Mouse (Mus musculus) stomach, embryonic 15.5 days (tissue): ENCODE data around the gene Rgl3. TPM values are rescaled to one million over a fixed set of nuclear protein-coding genes. Genes with fewer than 3 reads are reported as not detected.

ENCODE experiments used
- ATAC-seq: fragments of 200-750 bp; cut with Nextera tagmentation; 2 replicates; pipeline ENCODE4 v1.8.0; 2017; ENCODE audit warnings: low read depth, moderate number of reproducible peaks, moderate TSS enrichment; ENCODE audit not compliant: insufficient read depth, low FRiP score
- H3K27ac ChIP-seq: fragments of 300-500 bp; sonication (generic); 2 replicates; pipeline ENCODE4 v1.5.1; 2015; ENCODE audit warnings: mild to moderate bottlenecking, inconsistent platforms
- H3K27me3 ChIP-seq: fragments of 300-500 bp; sonication (generic); replicated peaks from 2 replicates; pipeline ENCODE4 v1.6.1; 2015; ENCODE audit warnings: inconsistent platforms
- H3K36me3 ChIP-seq: fragments of 300-500 bp; sonication (generic); 2 replicates; pipeline ENCODE4 v1.6.1; 2015; ENCODE audit warnings: inconsistent platforms
- H3K4me1 ChIP-seq: fragments of 300-500 bp; sonication (generic); 2 replicates; pipeline ENCODE4 v1.6.1; 2015; ENCODE audit warnings: inconsistent platforms
- H3K4me2 ChIP-seq: fragments of 300-500 bp; sonication (generic); 2 replicates; pipeline ENCODE4 v1.6.1; 2015; ENCODE audit warnings: mild to moderate bottlenecking, inconsistent platforms
- H3K4me3 ChIP-seq: fragments of 300-500 bp; sonication (generic); replicated peaks from 2 replicates; pipeline ENCODE4 v1.5.1; 2015; ENCODE audit warnings: inconsistent platforms
- H3K9ac ChIP-seq: fragments of 300-500 bp; sonication (generic); 2 replicates; pipeline ENCODE4 v1.6.1; 2015; ENCODE audit warnings: inconsistent platforms
- H3K9me3 ChIP-seq: fragments of 300-500 bp; sonication (generic); 2 replicates; pipeline ENCODE4 v1.6.1; 2016; ENCODE audit warnings: inconsistent platforms
- WGBS: fragments of 180-500 bp; shearing (Covaris S2); methylation state at CpG from one replicate; pipeline ENCODE4 v1.1.7; 2015; 5-methylcytosine and 5-hydroxymethylcytosine counted together
- polyA plus RNA-seq: library from polyadenylated mRNA; unstranded; fragments of >200 nt; fragmentation: Nextera tagmentation; extraction: Ambion mirVana; gene quantifications from 2 replicates; pipeline ENCODE4 v1.2.1, GENCODE M21; 2015

The Rgl3 gene
- polyA plus RNA-seq, 1 experiment from 2014 or later: 5.0 TPM

GRCm38 (mm10) chr9:22002194-22003162 is 13.2 kb upstream of the Rgl3 start, which contains the start of the genes Ccdc151 and Prkcsh:
Ccdc151 (minus strand) TSS chr9:22002634.
Prkcsh (plus strand) TSS chr9:22002806.
- peaks cover 20% of the 10 kb centered on the region; the same call in 1 of the 2 replicates for H3K36me3 ChIP-seq
- peak within 1 kb of the TSS; percentile 74 for H3K4me3 ChIP-seq
- WGBS: 7% methylated on average over 57 of the region's 57 CpGs
- H3K27me3 ChIP-seq: no peaks in the 10 kb centered on the region
- peak within 1 kb of the TSS; percentile 45; the same call in 1 of the 2 replicates for H3K9ac ChIP-seq
- peak within 1 kb of the TSS; percentile 84 for H3K4me2 ChIP-seq
- H3K9me3 ChIP-seq: no peaks in the 10 kb centered on the region
- peak; percentile 100 for ATAC-seq
- peaks cover 22% of the 10 kb centered on the region for H3K4me1 ChIP-seq
- peak within 1 kb of the TSS; percentile 63 for H3K27ac ChIP-seq

DNA sequence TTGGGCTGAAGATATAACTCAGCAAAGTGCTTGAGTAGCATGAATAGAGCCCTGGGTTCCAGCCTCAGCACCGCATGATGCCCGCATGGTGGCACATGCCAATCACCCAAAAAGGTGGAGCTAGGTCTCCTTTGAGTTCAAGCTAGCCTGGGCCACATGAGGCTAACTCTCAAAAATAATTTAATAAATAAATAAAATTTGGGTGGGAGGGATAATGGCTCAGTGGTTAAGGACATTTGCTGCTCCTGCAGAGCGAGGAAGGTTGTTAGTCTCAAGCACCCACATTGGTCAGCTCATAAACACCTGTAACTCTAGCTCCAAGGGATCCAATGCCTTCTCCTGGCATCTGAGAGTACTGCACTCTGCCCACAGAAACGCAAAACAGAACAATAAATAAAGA is 12.4 kb upstream of the Rgl3 start:
- H3K36me3 ChIP-seq: peaks cover 14% of the 10 kb centered on the region; the same call in 1 of the 2 replicates
- no peak for ATAC-seq
- no peaks in the 10 kb centered on the region for H3K27me3 ChIP-seq
- WGBS: 80% methylated on average over 4 of the region's 4 CpGs
- H3K27ac ChIP-seq: no peak overlapping the region
- peaks cover 22% of the 10 kb centered on the region for H3K4me1 ChIP-seq
- H3K9me3 ChIP-seq: no peaks in the 10 kb centered on the region
- H3K4me2 ChIP-seq: no peak overlapping the region
- no peak overlapping the region for H3K4me3 ChIP-seq
- H3K9ac ChIP-seq: no peak overlapping the region

DNA sequence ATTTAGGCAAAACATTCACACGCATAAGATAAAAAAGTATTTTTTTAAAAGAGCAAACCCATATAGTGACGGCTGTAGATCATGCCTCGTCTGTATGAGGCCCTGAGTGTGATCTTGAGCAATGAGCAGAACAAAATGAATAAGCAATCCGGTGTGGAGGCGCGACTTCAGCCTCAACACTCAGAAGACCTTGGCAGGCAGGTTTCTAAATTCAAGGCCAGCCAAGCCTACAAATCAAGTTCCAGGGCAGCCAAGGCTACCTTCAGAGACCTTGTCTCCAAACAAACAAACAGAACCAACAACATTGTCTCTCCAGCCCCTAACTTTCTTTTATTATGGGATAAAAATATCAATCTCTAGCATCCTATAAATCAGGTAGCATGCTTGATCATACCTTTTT is 11.1 kb upstream of the Rgl3 start:
- Histone ChIP-seq H3K27me3 (no peaks in the 10 kb centered on the region), H3K4me2 (no peak overlapping the region), H3K4me1 (peaks cover 22% of the 10 kb centered on the region), H3K36me3 (0 out of 2 replicates have a peak, but pooled peaks cover 8% of the 10 kb centered on the region), H3K27ac (no peak overlapping the region), H3K9me3 (no peaks in the 10 kb centered on the region), H3K9ac (no peak overlapping the region), H3K4me3 (no peak overlapping the region)
- WGBS: 90% methylated on average over 6 of the region's 6 CpGs
- ATAC-seq: no peak

DNA sequence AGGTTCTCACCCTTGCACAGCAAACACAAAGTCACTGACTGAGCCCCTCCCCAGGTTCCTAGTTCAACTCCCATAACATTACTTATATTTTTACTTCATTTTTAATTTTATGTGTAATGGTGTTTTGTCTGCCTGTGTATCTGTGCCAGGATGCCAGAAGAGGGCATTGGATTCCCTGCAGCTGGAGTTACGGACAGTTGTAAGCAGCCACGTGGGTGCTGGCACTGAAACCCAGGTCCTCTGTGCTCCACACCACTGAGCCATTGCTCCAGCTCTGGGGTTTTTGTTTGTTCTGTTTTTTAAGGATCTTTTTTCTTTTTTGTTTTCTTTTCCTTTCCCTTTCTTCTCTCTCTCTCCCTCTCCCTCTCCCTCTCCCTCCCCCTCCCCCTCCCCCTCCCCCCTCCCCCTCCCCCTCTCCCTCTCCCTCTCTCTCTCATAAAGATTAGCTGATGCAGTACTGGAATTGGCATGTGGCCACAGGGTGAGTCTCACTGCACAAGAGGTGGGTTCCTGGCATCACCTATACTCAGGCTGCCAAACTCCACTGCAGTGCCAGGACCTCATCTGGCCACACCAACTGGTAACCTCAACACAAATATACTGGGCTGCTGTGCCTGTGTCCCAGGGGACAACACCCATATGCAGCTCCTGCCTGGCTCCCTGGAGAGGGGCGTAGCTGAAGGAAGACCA is 7.1 kb upstream of the Rgl3 start:
- no peak overlapping the region for H3K4me3 ChIP-seq
- H3K4me2 ChIP-seq: no peak overlapping the region
- ATAC-seq: no peak
- peaks cover 10% of the 10 kb centered on the region for H3K27me3 ChIP-seq
- no peaks in the 10 kb centered on the region for H3K4me1 ChIP-seq
- 75% methylated on average over 3 of the region's 3 CpGs for WGBS
- H3K27ac ChIP-seq: no peak overlapping the region
- H3K9ac ChIP-seq: no peak overlapping the region
- no peaks in the 10 kb centered on the region for H3K36me3 ChIP-seq
- H3K9me3 ChIP-seq: no peaks in the 10 kb centered on the region

DNA sequence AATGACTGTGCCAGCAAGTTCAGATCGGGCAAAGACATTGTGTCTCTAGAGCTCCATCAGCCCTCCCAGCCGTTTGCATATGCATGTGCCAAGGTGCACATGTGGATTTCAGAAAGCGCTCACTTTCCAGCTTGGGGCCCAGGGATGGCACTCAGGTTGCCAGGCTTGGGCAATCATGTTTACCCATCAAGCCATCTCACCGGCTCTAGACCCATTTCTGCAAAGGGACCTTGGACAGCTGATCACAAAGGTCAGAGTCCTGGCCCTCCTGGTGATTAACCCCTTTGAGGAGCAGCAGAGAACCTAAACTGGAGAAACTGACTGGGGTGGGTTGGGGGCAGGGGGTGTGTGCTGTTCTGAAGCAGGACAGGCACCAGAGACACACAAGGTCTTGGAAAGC is 3.0 kb upstream of the Rgl3 start:
- Histone ChIP-seq H3K9me3 (no peaks in the 10 kb centered on the region), H3K9ac (no peak overlapping the region), H3K4me3 (no peak overlapping the region), H3K4me1 (peaks cover 24% of the 10 kb centered on the region), H3K27me3 (peaks cover 50% of the 10 kb centered on the region), H3K36me3 (no peaks in the 10 kb centered on the region), H3K27ac (no peak overlapping the region), H3K4me2 (no peak overlapping the region)
- 68% methylated on average over 4 of the region's 4 CpGs for WGBS
- no peak for ATAC-seq

- H3K4me3 ChIP-seq: peak overlapping the region; percentile 49
- H3K36me3 ChIP-seq: no peaks in the 10 kb centered on the region
- H3K4me1 ChIP-seq: peaks cover 24% of the 10 kb centered on the region
- H3K9ac ChIP-seq: no peak overlapping the region
- ATAC-seq: peak; percentile 61
- H3K9me3 ChIP-seq: no peaks in the 10 kb centered on the region
- H3K4me2 ChIP-seq: peak overlapping the region; percentile 90
- WGBS: under 1% methylated on average over 32 of the region's 32 CpGs
- peaks cover 60% of the 10 kb centered on the region for H3K27me3 ChIP-seq
- H3K27ac ChIP-seq: no peak overlapping the region
Observed at GRCm38 (mm10) chr9:21988421-21989101, 685 bp downstream of the Rgl3 start.

DNA sequence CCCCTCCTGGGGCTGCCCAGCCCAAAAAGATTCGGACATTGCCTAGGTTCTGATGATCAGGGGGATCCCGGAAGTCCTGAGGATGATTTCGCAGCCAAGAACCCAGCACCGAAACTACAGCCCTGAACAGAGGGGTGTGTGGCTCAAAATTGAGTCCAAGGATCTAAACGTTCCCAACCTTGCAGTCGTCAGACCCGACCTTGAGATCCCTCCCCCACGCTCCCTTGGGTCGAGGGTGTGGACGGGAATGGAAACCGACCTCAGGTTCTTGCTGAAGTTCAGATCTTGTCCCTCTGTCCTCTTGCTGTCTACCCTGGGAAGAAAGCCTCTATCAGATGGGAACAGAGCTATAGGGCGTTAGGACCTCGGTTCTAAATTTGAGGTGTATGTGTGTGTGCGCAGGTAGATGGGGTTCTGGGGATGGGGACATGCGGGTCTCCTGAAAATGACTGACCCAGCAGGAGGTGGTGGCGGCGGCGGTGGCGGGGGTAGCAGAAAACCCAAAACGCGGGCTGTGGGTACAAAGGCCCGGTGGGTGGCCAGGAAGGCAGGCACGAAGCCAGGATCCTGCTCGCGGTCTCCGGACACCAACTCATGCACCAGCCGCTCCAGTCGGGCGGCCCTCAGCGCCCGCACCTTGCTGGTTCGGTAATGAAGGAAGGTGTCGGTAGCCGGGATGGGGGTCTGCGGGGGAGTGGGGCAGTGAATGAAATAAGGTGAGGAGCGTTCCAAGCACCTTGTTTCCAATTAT is 1.5 kb downstream of the Rgl3 start:
- WGBS: 9% methylated on average over 36 of the region's 36 CpGs
- H3K4me1 ChIP-seq: peaks cover 24% of the 10 kb centered on the region
- ATAC-seq: no peak
- no peaks in the 10 kb centered on the region for H3K36me3 ChIP-seq
- no peak overlapping the region for H3K27ac ChIP-seq
- H3K4me3 ChIP-seq: peak overlapping the region; percentile 49
- H3K27me3 ChIP-seq: peaks cover 60% of the 10 kb centered on the region
- peak overlapping the region; percentile 90 for H3K4me2 ChIP-seq
- H3K9me3 ChIP-seq: no peaks in the 10 kb centered on the region
- no peak overlapping the region for H3K9ac ChIP-seq

DNA sequence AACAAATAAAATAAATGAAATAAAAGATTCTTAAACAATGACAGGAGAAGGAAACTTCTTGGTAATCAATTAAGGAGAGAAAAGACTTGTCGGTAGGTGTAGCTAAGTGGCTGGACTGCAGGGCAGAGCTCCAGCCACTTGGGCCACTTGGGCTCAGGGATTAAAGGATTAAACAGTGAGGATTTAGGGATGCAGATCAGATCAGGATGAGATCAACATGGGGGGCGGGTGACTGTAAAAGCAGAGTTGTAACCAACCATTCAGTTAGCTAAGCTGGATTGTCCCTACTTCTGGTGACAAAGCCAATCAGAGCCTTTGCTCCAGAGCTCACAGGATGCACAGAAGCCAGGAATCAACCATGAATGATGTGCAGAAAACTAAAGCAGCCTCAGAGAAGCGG is 5.3 kb downstream of the Rgl3 start:
- no peaks in the 10 kb centered on the region for H3K9me3 ChIP-seq
- 35% methylated on average over 3 of the region's 3 CpGs for WGBS
- no peak for ATAC-seq
- no peaks in the 10 kb centered on the region for H3K36me3 ChIP-seq
- no peak overlapping the region for H3K9ac ChIP-seq
- H3K27ac ChIP-seq: no peak overlapping the region
- peaks cover 13% of the 10 kb centered on the region for H3K4me1 ChIP-seq
- no peak overlapping the region for H3K4me3 ChIP-seq
- no peak overlapping the region for H3K4me2 ChIP-seq
- peaks cover 26% of the 10 kb centered on the region for H3K27me3 ChIP-seq

GRCm38 (mm10) chr9:21978398-21979128 is 10.7 kb downstream of the Rgl3 start:
- WGBS: 85% methylated on average over 4 of the region's 4 CpGs
- H3K4me3 ChIP-seq: no peak overlapping the region
- ATAC-seq: no peak

DNA sequence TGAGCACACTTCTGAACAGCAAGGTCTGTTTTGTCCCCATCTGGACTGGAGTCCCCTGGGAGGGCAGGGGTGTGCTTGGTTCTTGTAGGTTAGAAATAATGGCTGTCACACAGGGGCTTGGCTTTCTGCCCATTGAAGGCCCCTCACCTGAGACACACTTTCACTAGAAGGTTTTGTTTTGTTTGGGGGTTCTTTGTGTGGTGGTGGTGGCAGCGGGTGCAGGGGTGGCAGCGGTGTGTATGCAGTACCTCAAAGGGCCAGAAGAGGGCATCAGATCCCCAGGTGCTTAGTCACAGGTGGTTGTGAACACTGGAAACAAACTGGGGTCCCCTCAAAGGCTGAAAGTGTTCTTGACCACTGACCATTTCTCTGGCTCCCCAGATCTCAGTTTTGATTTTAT is 11.3 kb downstream of the Rgl3 start:
- no peaks in the 10 kb centered on the region for H3K4me1 ChIP-seq
- H3K27me3 ChIP-seq: no peaks in the 10 kb centered on the region
- H3K4me3 ChIP-seq: no peak overlapping the region
- no peaks in the 10 kb centered on the region for H3K9me3 ChIP-seq
- ATAC-seq: no peak
- H3K4me2 ChIP-seq: no peak overlapping the region
- WGBS: 21% methylated on average over 2 of the region's 2 CpGs
- no peaks in the 10 kb centered on the region for H3K36me3 ChIP-seq
- H3K9ac ChIP-seq: no peak overlapping the region
- H3K27ac ChIP-seq: no peak overlapping the region

More at GRCm38 (mm10) chr9:21978398-21979128, 10.7 kb downstream of the Rgl3 start:
- Histone ChIP-seq H3K4me1 (no peaks in the 10 kb centered on the region), H3K27me3 (no peaks in the 10 kb centered on the region), H3K9me3 (no peaks in the 10 kb centered on the region), H3K36me3 (no peaks in the 10 kb centered on the region), H3K4me2 (no peak overlapping the region), H3K27ac (no peak overlapping the region), H3K9ac (no peak overlapping the region)
